Mouse (Mus musculus) lung, embryonic 15.5 days (tissue): ENCODE measurements at regions not wholly inside any gene's neighbourhood (a gene's known extent, or its start where the extent isn't known, plus 50 kb on each side); places are given as distances from the start of the nearest gene placed in this dataset.

Experiments used
- ATAC-seq: fragments of 200-750 bp; cut with Nextera tagmentation; 2 replicates; pipeline ENCODE4 v1.8.0; 2017; ENCODE audit warnings: moderate number of reproducible peaks, borderline replicate concordance; ENCODE audit not compliant: low FRiP score, low TSS enrichment; ENCODE audit errors: extremely low read depth
- H3K27ac ChIP-seq: fragments of 300-500 bp; sonication (generic); 2 replicates; pipeline ENCODE4 v1.5.1; 2015; ENCODE audit warnings: moderate library complexity, mild to moderate bottlenecking, inconsistent platforms
- H3K27me3 ChIP-seq: fragments of 300-500 bp; sonication (generic); 2 replicates; pipeline ENCODE4 v1.6.1; 2015; ENCODE audit warnings: inconsistent platforms
- H3K36me3 ChIP-seq: fragments of 300-500 bp; sonication (generic); 2 replicates; pipeline ENCODE4 v1.6.1; 2015; ENCODE audit warnings: inconsistent platforms
- H3K4me1 ChIP-seq: fragments of 300-500 bp; sonication (generic); 2 replicates; pipeline ENCODE4 v1.6.1; 2015; ENCODE audit warnings: inconsistent platforms
- H3K4me2 ChIP-seq: fragments of 300-500 bp; sonication (generic); 2 replicates; pipeline ENCODE4 v1.6.1; 2015; ENCODE audit warnings: inconsistent platforms, mild to moderate bottlenecking, moderate library complexity
- H3K4me3 ChIP-seq: fragments of 300-500 bp; sonication (generic); 2 replicates; pipeline ENCODE4 v1.5.1; 2015; ENCODE audit warnings: mild to moderate bottlenecking, inconsistent platforms
- H3K9ac ChIP-seq: fragments of 300-500 bp; sonication (generic); 2 replicates; pipeline ENCODE4 v1.6.1; 2015; ENCODE audit warnings: inconsistent platforms
- H3K9me3 ChIP-seq: fragments of 300-500 bp; sonication (generic); 2 replicates; pipeline ENCODE4 v1.6.1; 2016; ENCODE audit warnings: inconsistent platforms
- WGBS: fragments of 180-500 bp; shearing (Covaris S2); methylation state at CpG from one replicate; pipeline ENCODE4 v1.1.7; 2015; 5-methylcytosine and 5-hydroxymethylcytosine counted together

DNA sequence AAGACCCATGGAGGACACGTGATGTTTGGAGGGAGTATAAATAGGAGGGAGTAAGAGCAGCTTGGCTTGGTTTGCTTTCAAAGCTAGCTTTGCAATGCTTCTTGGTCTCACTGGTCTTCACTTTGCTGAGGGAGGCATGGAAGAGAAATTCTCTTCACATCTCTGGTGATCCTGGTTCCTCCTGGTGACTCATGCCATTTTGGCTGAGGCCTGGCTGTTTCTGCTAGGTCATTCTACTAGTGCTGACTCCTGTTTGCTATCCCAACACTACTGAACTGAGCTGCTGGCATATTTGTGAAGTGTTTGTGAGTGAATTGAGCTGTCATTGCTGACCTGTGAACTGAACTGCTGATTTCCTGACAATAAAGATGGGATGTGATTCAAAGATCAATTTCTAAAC lies 288.3 kb upstream of the Mctp2 start:
- no peak overlapping the region for H3K9ac ChIP-seq
- WGBS, result 63% methylated on average over 1 of the region's 1 CpGs
- no peaks in the 10 kb centered on the region for H3K27me3 ChIP-seq
- no peak for ATAC-seq
- no peaks in the 10 kb centered on the region for H3K4me1 ChIP-seq
- H3K9me3 ChIP-seq, result no peaks in the 10 kb centered on the region
- H3K4me2 ChIP-seq, result no peak overlapping the region
- no peak overlapping the region for H3K27ac ChIP-seq
- H3K36me3 ChIP-seq, result no peaks in the 10 kb centered on the region
- H3K4me3 ChIP-seq, result no peak overlapping the region

- H3K4me3 ChIP-seq, result no peak overlapping the region
- H3K27me3 ChIP-seq, result no peaks in the 10 kb centered on the region
- H3K9ac ChIP-seq, result no peak overlapping the region
- H3K4me1 ChIP-seq, result no peaks in the 10 kb centered on the region
- H3K36me3 ChIP-seq, result no peaks in the 10 kb centered on the region
- H3K27ac ChIP-seq, result no peak overlapping the region
- no peak for ATAC-seq
- H3K9me3 ChIP-seq, result no peaks in the 10 kb centered on the region
- no peak overlapping the region for H3K4me2 ChIP-seq
Observed at GRCm38 (mm10) chr7:72596985-72597384, 290.6 kb upstream of the Mctp2 start.

DNA sequence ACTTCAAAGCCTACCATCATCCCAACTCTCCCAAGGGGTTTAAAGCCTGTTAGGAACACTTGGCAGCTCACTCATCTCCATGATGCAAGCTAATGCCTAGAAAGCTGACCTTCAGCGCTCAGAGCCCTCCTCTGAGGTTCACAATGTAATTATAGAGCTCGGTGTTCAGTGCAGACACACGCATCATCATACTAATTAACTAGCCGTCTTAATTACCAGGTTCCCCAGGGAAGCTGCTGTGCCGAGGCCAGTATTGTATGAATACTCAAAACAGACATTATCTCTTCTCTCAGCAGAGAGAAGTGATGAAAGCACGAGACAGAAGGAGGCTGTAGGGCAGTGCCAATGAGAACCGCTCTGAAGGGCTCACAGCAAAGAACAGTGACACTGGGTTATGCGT lies 295.5 kb upstream of the Mctp2 start:
- H3K4me2 ChIP-seq, result no peak overlapping the region
- no peak overlapping the region for H3K4me3 ChIP-seq
- H3K36me3 ChIP-seq, result no peaks in the 10 kb centered on the region
- no peak overlapping the region for H3K9ac ChIP-seq
- no peaks in the 10 kb centered on the region for H3K4me1 ChIP-seq
- no peak for ATAC-seq
- WGBS, result 85% methylated on average over 8 of the region's 8 CpGs
- no peak overlapping the region for H3K27ac ChIP-seq
- no peaks in the 10 kb centered on the region for H3K9me3 ChIP-seq
- no peaks in the 10 kb centered on the region for H3K27me3 ChIP-seq

DNA sequence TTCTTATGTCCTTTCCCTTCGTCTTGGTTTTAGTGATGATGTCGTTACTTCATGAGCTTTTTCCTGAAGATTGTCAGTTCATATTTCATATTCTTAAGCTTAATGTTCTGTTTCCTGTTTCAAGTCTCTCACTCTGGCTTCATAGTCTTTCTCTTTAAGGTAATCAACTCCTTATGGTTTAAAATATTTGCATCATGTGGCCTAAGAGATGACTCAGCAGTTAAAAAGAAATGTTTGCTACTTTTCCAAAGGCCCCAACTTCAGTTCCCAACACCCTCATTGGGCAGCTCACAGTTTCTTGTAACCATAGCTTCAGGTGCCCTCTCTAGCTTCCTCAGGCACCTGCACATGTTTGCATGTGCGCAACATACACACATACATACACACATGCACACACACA lies 303.4 kb upstream of the Mctp2 start:
- no peak overlapping the region for H3K27ac ChIP-seq
- no peaks in the 10 kb centered on the region for H3K36me3 ChIP-seq
- H3K9ac ChIP-seq, result no peak overlapping the region
- no peak overlapping the region for H3K4me2 ChIP-seq
- no peak for ATAC-seq
- H3K9me3 ChIP-seq, result no peaks in the 10 kb centered on the region
- H3K27me3 ChIP-seq, result no peaks in the 10 kb centered on the region
- WGBS, result 58% methylated on average over 3 of the region's 3 CpGs
- H3K4me3 ChIP-seq, result no peak overlapping the region
- no peaks in the 10 kb centered on the region for H3K4me1 ChIP-seq

DNA sequence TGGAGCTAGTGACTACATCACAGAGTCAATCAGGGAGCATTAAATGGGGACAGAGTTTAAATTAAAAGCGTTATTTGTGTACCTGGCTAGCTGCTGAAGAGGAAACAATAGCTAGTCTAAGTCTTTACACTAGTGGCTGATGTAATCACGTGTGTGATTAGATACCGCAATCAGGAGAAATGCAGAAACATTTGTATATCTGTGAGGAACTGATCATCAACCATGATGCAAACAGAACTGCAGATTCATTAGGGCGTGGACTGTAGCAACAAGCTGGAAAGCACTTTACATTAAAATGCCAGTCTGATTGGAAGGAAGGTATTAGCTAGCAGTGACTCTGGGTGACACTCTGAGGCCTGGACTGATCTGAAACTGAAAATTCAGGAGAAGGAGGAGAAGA lies 308.8 kb upstream of the Mctp2 start:
- Histone ChIP-seq H3K9me3 (no peaks in the 10 kb centered on the region), H3K4me2 (no peak overlapping the region), H3K4me1 (no peaks in the 10 kb centered on the region), H3K27me3 (no peaks in the 10 kb centered on the region), H3K27ac (no peak overlapping the region), H3K9ac (no peak overlapping the region), H3K36me3 (no peaks in the 10 kb centered on the region), H3K4me3 (no peak overlapping the region)
- ATAC-seq, result no peak
- WGBS, result 79% methylated on average over 4 of the region's 4 CpGs

- WGBS, result 91% methylated on average over 4 of the region's 4 CpGs
- Histone ChIP-seq H3K27me3 (no peaks in the 10 kb centered on the region), H3K4me3 (no peak overlapping the region), H3K4me1 (no peaks in the 10 kb centered on the region), H3K9me3 (no peaks in the 10 kb centered on the region), H3K4me2 (no peak overlapping the region), H3K27ac (no peak overlapping the region), H3K36me3 (no peaks in the 10 kb centered on the region), H3K9ac (no peak overlapping the region)
- ATAC-seq, result no peak
Observed at GRCm38 (mm10) chr7:72627369-72627768, 321.0 kb upstream of the Mctp2 start.

- Histone ChIP-seq H3K36me3 (no peaks in the 10 kb centered on the region), H3K9me3 (no peaks in the 10 kb centered on the region), H3K4me2 (no peak overlapping the region), H3K4me1 (no peaks in the 10 kb centered on the region), H3K4me3 (no peak overlapping the region), H3K27ac (no peak overlapping the region), H3K27me3 (no peaks in the 10 kb centered on the region), H3K9ac (no peak overlapping the region)
- WGBS, result 86% methylated on average over 2 of the region's 2 CpGs
- no peak for ATAC-seq
Observed at GRCm38 (mm10) chr7:72639566-72639965, 333.2 kb upstream of the Mctp2 start.

- no peaks in the 10 kb centered on the region for H3K9me3 ChIP-seq
- H3K36me3 ChIP-seq, result no peaks in the 10 kb centered on the region
- H3K4me2 ChIP-seq, result no peak overlapping the region
- H3K27ac ChIP-seq, result no peak overlapping the region
- ATAC-seq, result no peak
- H3K4me3 ChIP-seq, result no peak overlapping the region
- WGBS, result 74% methylated on average over 6 of the region's 6 CpGs
- H3K9ac ChIP-seq, result no peak overlapping the region
- no peaks in the 10 kb centered on the region for H3K27me3 ChIP-seq
- H3K4me1 ChIP-seq, result no peaks in the 10 kb centered on the region
Observed at GRCm38 (mm10) chr7:72675018-72675417, 368.6 kb upstream of the Mctp2 start.

GRCm38 (mm10) chr7:72685803-72686202 lies 379.4 kb upstream of the Mctp2 start:
- Histone ChIP-seq H3K36me3 (no peaks in the 10 kb centered on the region), H3K4me3 (no peak overlapping the region), H3K27ac (peak overlapping the region; percentile 9; the same call in 1 of the 2 replicates), H3K9ac (no peak overlapping the region), H3K9me3 (no peaks in the 10 kb centered on the region), H3K4me1 (peaks cover 15% of the 10 kb centered on the region; the same call in 1 of the 2 replicates), H3K4me2 (no peak overlapping the region), H3K27me3 (no peaks in the 10 kb centered on the region)
- 26% methylated on average over 2 of the region's 2 CpGs for WGBS
- ATAC-seq, result peak; percentile 65

- Histone ChIP-seq H3K27ac (no peak overlapping the region), H3K4me2 (no peak overlapping the region), H3K9ac (no peak overlapping the region), H3K4me3 (no peak overlapping the region), H3K27me3 (no peaks in the 10 kb centered on the region), H3K36me3 (no peaks in the 10 kb centered on the region), H3K4me1 (peaks cover 15% of the 10 kb centered on the region; the same call in 1 of the 2 replicates), H3K9me3 (no peaks in the 10 kb centered on the region)
- WGBS, result 13% methylated on average over 4 of the region's 4 CpGs
- 0 out of 2 replicates have a peak, but pooled peaks have one; percentile 49 for ATAC-seq
Observed at GRCm38 (mm10) chr7:72687356-72687755, 380.9 kb upstream of the Mctp2 start.

DNA sequence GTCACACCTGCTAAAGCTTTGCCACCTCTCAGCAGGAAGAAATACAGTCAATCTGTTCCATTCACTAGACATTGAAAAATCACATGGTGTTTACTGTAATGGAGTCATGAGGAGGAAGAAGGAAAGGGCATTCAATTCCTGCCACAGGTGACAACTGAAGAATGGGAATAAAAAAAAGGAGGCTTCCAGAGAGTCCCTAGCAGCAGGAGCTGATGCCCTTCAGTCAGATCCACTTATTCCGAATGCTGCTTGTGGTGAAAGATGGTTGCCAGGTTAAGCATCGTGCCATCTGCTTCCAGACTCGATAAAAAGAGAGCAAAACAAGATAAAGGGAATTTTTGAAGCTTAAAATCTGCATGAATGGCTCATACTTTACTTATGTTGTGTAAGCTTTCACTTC lies 385.0 kb upstream of the Mctp2 start:
- no peak overlapping the region for H3K4me3 ChIP-seq
- no peak overlapping the region for H3K9ac ChIP-seq
- no peak overlapping the region for H3K27ac ChIP-seq
- H3K4me2 ChIP-seq, result no peak overlapping the region
- no peaks in the 10 kb centered on the region for H3K36me3 ChIP-seq
- 72% methylated on average over 3 of the region's 3 CpGs for WGBS
- no peaks in the 10 kb centered on the region for H3K27me3 ChIP-seq
- no peak for ATAC-seq
- H3K9me3 ChIP-seq, result no peaks in the 10 kb centered on the region
- peaks cover 10% of the 10 kb centered on the region; the same call in 1 of the 2 replicates for H3K4me1 ChIP-seq

DNA sequence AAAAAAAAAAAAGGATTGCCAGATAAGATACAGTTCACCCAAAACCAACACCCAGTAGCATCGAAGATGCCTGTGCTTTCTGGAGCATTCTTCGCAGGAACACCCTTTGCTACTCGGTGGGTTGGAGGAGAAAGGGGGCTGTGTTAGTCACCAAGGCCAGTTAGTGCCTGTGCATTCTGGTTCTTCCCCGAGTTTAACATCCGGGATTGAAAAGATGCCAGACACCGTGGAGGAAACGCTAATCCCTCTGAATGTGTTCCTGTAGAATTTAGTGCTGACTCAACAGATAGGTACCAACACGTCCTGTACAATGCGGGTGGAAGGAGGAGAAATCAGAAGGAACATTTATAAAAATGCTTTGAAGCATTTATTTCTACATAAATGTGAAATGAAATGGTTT lies 385.5 kb upstream of the Mctp2 start:
- H3K27ac ChIP-seq, result no peak overlapping the region
- no peak overlapping the region for H3K4me2 ChIP-seq
- WGBS, result 56% methylated on average over 9 of the region's 9 CpGs
- H3K9ac ChIP-seq, result no peak overlapping the region
- H3K4me3 ChIP-seq, result no peak overlapping the region
- no peak for ATAC-seq
- H3K4me1 ChIP-seq, result peaks cover 5% of the 10 kb centered on the region; the same call in 1 of the 2 replicates
- no peaks in the 10 kb centered on the region for H3K9me3 ChIP-seq
- H3K27me3 ChIP-seq, result no peaks in the 10 kb centered on the region
- H3K36me3 ChIP-seq, result no peaks in the 10 kb centered on the region

DNA sequence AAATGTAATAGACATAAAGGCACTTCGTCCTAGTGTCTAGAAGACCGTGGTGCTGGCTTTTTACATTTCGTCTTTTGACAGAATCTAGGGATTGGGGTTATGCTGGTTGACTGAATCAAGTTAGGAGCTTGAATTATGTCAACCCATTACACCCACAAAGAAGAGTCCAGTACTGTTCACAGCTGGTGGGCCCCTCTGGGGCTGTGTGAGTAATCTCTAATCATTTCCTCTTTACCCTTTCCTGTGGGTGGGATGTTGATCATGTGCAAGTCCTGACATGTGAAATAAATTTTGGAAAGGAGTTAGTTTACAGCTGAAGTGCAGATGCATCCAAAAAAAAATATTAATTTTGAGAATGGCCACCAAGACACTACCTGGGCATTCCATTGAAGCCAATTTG lies 390.3 kb upstream of the Mctp2 start:
- ATAC-seq, result no peak
- no peak overlapping the region for H3K9ac ChIP-seq
- no peaks in the 10 kb centered on the region for H3K9me3 ChIP-seq
- no peaks in the 10 kb centered on the region for H3K36me3 ChIP-seq
- H3K27me3 ChIP-seq, result no peaks in the 10 kb centered on the region
- H3K27ac ChIP-seq, result no peak overlapping the region
- WGBS, result 79% methylated on average over 3 of the region's 3 CpGs
- H3K4me2 ChIP-seq, result no peak overlapping the region
- H3K4me3 ChIP-seq, result no peak overlapping the region
- H3K4me1 ChIP-seq, result 0 out of 2 replicates have a peak, but pooled peaks cover 3% of the 10 kb centered on the region
